Mouse (Mus musculus): ENCODE data around the gene Nup62.

- TF ChIP-seq HCFC1 (IDR thresholded peaks at IDR 0.05; ENCODE audit: borderline replicate concordance, insufficient read depth, low read length) (no peak), CHD2 (IDR thresholded peaks at IDR 0.05; ENCODE audit: low read depth, low read length) (no peak)
These were observed 36.6 kb downstream of the Nup62 start for GRCm38 (mm10) chr7:44852259-44853027.
